Mouse (Mus musculus) ES-Bruce4 (cell line): ENCODE measurements around the gene Dennd4c. TPM values are rescaled to one million over a fixed set of nuclear protein-coding genes. Genes with fewer than 3 reads are reported as not detected.
A peak's percentile ranks its signal among the peaks of the same experiment; 100 is the strongest.

Source experiments
- H3K27ac ChIP-seq: 2 replicates; pipeline ENCODE4 v1.5.1; 2012; ENCODE audit warnings: low read length, inconsistent platforms; ENCODE audit not compliant: insufficient read depth
- H3K27me3 ChIP-seq: 2 replicates; pipeline ENCODE4 v1.6.1; 2012; ENCODE audit warnings: mild to moderate bottlenecking, low read length, inconsistent platforms; ENCODE audit not compliant: control insufficient read depth, poor library complexity, insufficient read depth, severe bottlenecking
- H3K36me3 ChIP-seq: 2 replicates; pipeline ENCODE4 v1.6.1; 2012; ENCODE audit warnings: inconsistent platforms, mild to moderate bottlenecking, low read length, moderate library complexity; ENCODE audit not compliant: control insufficient read depth, poor library complexity, insufficient read depth, severe bottlenecking
- H3K4me1 ChIP-seq: one replicate; pipeline ENCODE4 v1.8.1; 2011; ENCODE audit warnings: low read length; ENCODE audit not compliant: control insufficient read depth, insufficient read depth
- H3K4me3 ChIP-seq: 2 replicates; pipeline ENCODE4 v1.5.1; 2011; ENCODE audit warnings: low read depth, mild to moderate bottlenecking, low read length
- H3K9ac ChIP-seq: 2 replicates; pipeline ENCODE4 v1.6.1; 2012; ENCODE audit warnings: low read depth, mild to moderate bottlenecking, inconsistent platforms; ENCODE audit not compliant: poor library complexity, severe bottlenecking
- H3K9me3 ChIP-seq: replicated peaks from 2 replicates; pipeline ENCODE4 v1.6.1; 2012; ENCODE audit warnings: mild to moderate bottlenecking, low read length, inconsistent platforms; ENCODE audit not compliant: control insufficient read depth, poor library complexity, insufficient read depth, severe bottlenecking
- CTCF ChIP-seq: IDR thresholded peaks from one replicate; pipeline ENCODE4 v1.8.1; 2011; ENCODE audit warnings: low read depth, low read length
- EP300 ChIP-seq: IDR thresholded peaks from 2 replicates; pipeline ENCODE4 v1.6.1; 2011; ENCODE audit warnings: low read depth, low read length; ENCODE audit not compliant: insufficient read depth
- POLR2A ChIP-seq: IDR thresholded peaks from one replicate; pipeline ENCODE4 v1.8.1; 2011; ENCODE audit warnings: low read length; ENCODE audit not compliant: insufficient read depth
- polyA plus RNA-seq: library from polyadenylated mRNA; stranded (reverse); fragments of >200 nt; gene quantifications from 2 replicates; pipeline ENCODE4 v1.2.4, GENCODE M21; 2011; ENCODE audit warnings: low read depth; ENCODE audit not compliant: missing spikeins, insufficient read depth, insufficient read length

Gene Dennd4c
- polyA plus RNA-seq, 1 experiment, result 27.5 TPM

- Histone ChIP-seq H3K27me3 (no peaks in the 10 kb centered on the region), H3K4me1 (no peaks in the 10 kb centered on the region), H3K4me3 (no peak overlapping the region), H3K36me3 (no peaks in the 10 kb centered on the region), H3K9ac (no peak overlapping the region), H3K9me3 (no peaks in the 10 kb centered on the region), H3K27ac (no peak overlapping the region)
- TF ChIP-seq EP300, result no peak
- no peak for TF ChIP-seq CTCF
- no peak for TF ChIP-seq POLR2A
These were observed 23.2 kb upstream of the Dennd4c start for GRCm38 (mm10) chr4:86725175-86725574.

- no peak for TF ChIP-seq POLR2A
- TF ChIP-seq CTCF, result no peak
- no peak overlapping the region for H3K4me3 ChIP-seq
- no peaks in the 10 kb centered on the region for H3K9me3 ChIP-seq
- no peaks in the 10 kb centered on the region for H3K4me1 ChIP-seq
- H3K9ac ChIP-seq, result no peak overlapping the region
- no peaks in the 10 kb centered on the region for H3K27me3 ChIP-seq
- no peak overlapping the region for H3K27ac ChIP-seq
- no peaks in the 10 kb centered on the region for H3K36me3 ChIP-seq
These were observed 22.2 kb upstream of the Dennd4c start for GRCm38 (mm10) chr4:86726141-86726540.

- Histone ChIP-seq H3K9me3 (no peaks in the 10 kb centered on the region; the same call in 1 of the 2 replicates), H3K9ac (no peak overlapping the region), H3K27me3 (no peaks in the 10 kb centered on the region), H3K4me3 (no peak overlapping the region), H3K36me3 (no peaks in the 10 kb centered on the region), H3K4me1 (no peaks in the 10 kb centered on the region), H3K27ac (no peak overlapping the region)
- TF ChIP-seq CTCF (no peak), POLR2A (no peak), EP300 (no peak)
These were observed 18.5 kb upstream of the Dennd4c start for GRCm38 (mm10) chr4:86729829-86730228.

- TF ChIP-seq POLR2A, result no peak
- no peak for TF ChIP-seq CTCF
- no peak for TF ChIP-seq EP300
- no peaks in the 10 kb centered on the region for H3K27me3 ChIP-seq
- H3K9ac ChIP-seq, result peak overlapping the region; percentile 24; the same call in 1 of the 2 replicates
- H3K9me3 ChIP-seq, result no peaks in the 10 kb centered on the region; the same call in 1 of the 2 replicates
- peak overlapping the region; percentile 46 for H3K4me3 ChIP-seq
- no peak overlapping the region for H3K27ac ChIP-seq
- no peaks in the 10 kb centered on the region for H3K4me1 ChIP-seq
- no peaks in the 10 kb centered on the region for H3K36me3 ChIP-seq
These were observed 14.1 kb upstream of the Dennd4c start for GRCm38 (mm10) chr4:86734088-86734841.

- TF ChIP-seq CTCF (no peak), POLR2A (no peak), EP300 (no peak)
- Histone ChIP-seq H3K27ac (no peak overlapping the region), H3K4me1 (no peaks in the 10 kb centered on the region), H3K9ac (no peak overlapping the region), H3K36me3 (no peaks in the 10 kb centered on the region), H3K9me3 (no peaks in the 10 kb centered on the region), H3K27me3 (no peaks in the 10 kb centered on the region), H3K4me3 (no peak overlapping the region)
These were observed 8.9 kb upstream of the Dennd4c start for GRCm38 (mm10) chr4:86739308-86739993.

- TF ChIP-seq POLR2A, result no peak
- no peak for TF ChIP-seq CTCF
- TF ChIP-seq EP300, result no peak
- Histone ChIP-seq H3K27me3 (no peaks in the 10 kb centered on the region), H3K4me1 (no peaks in the 10 kb centered on the region), H3K9ac (peak overlapping the region; percentile 93), H3K36me3 (no peaks in the 10 kb centered on the region), H3K4me3 (peak overlapping the region; percentile 70), H3K27ac (no peak overlapping the region), H3K9me3 (no peaks in the 10 kb centered on the region)
These were observed 1.0 kb downstream of the Dennd4c start for GRCm38 (mm10) chr4:86749361-86749841.
